Mouse (Mus musculus) lung, postnatal 0 days (tissue): ENCODE measurements at regions not wholly inside any gene's neighbourhood (a gene's known extent, or its start where the extent isn't known, plus 50 kb on each side); places are given as distances from the start of the nearest gene placed in this dataset.
A peak's percentile ranks its signal among the peaks of the same experiment; 100 is the strongest.

Experiments
- ATAC-seq: fragments of 200-750 bp; cut with Nextera tagmentation; 2 replicates; pipeline ENCODE4 v1.8.0; 2017; ENCODE audit warnings: moderate library complexity
- DNase-seq: peaks from one replicate; pipeline ENCODE4 v3.0.0-alpha.2; 2016; ENCODE audit warnings: low spot score
- H3K27ac ChIP-seq: fragments of 300-500 bp; sonication (generic); 2 replicates; pipeline ENCODE4 v1.5.1; 2014; ENCODE audit warnings: antibody characterized with exemption, mild to moderate bottlenecking, low read length, mixed read lengths
- H3K27me3 ChIP-seq: fragments of 300-500 bp; sonication (generic); replicated peaks from 2 replicates; pipeline ENCODE4 v1.6.1; 2014; ENCODE audit warnings: low read length, mixed read lengths; ENCODE audit not compliant: insufficient read depth
- H3K36me3 ChIP-seq: fragments of 300-500 bp; sonication (generic); 2 replicates; pipeline ENCODE4 v1.6.1; 2014; ENCODE audit warnings: low read length, mixed read lengths; ENCODE audit not compliant: insufficient read depth
- H3K4me1 ChIP-seq: fragments of 300-500 bp; sonication (generic); 2 replicates; pipeline ENCODE4 v1.6.1; 2014; ENCODE audit warnings: antibody characterized with exemption, low read depth, low read length, mixed read lengths; ENCODE audit not compliant: insufficient read depth
- H3K4me2 ChIP-seq: fragments of 300-500 bp; sonication (generic); replicated peaks from 2 replicates; pipeline ENCODE4 v1.6.1; 2014; ENCODE audit warnings: low read depth, mild to moderate bottlenecking, low read length, moderate library complexity, mixed read lengths
- H3K4me3 ChIP-seq: fragments of 300-500 bp; sonication (generic); 2 replicates; pipeline ENCODE4 v1.5.1; 2014; ENCODE audit warnings: low read depth, low read length
- H3K9ac ChIP-seq: fragments of 300-500 bp; sonication (generic); replicated peaks from 2 replicates; pipeline ENCODE4 v1.6.1; 2014; ENCODE audit warnings: low read depth, mild to moderate bottlenecking
- H3K9me3 ChIP-seq: fragments of 300-500 bp; sonication (generic); 2 replicates; pipeline ENCODE4 v1.6.1; 2016; ENCODE audit warnings: low read length, mixed read lengths
- CTCF ChIP-seq: IDR thresholded peaks from 2 replicates; pipeline ENCODE4 v1.5.1; 2016; ENCODE audit warnings: antibody characterized with exemption, mild to moderate bottlenecking
- EP300 ChIP-seq: IDR thresholded peaks from 2 replicates; pipeline ENCODE4 v1.6.1; 2016; ENCODE audit warnings: antibody characterized with exemption, mild to moderate bottlenecking, control low read depth
- WGBS: fragments of 180-500 bp; shearing (Covaris S2); extraction: QIAGEN DNeasy Blood & Tissue Kit; methylation state at CpG from one replicate; pipeline ENCODE4 v1.1.7; 2014; 5-methylcytosine and 5-hydroxymethylcytosine counted together

GRCm38 (mm10) chr2:117724066-117724465 is 381.3 kb upstream of the Rasgrp1 start:
- TF ChIP-seq EP300 (no peak), CTCF (no peak)
- Histone ChIP-seq H3K36me3 (no peaks in the 10 kb centered on the region), H3K27ac (no peak overlapping the region), H3K4me3 (no peak overlapping the region), H3K4me1 (no peaks in the 10 kb centered on the region), H3K27me3 (no peaks in the 10 kb centered on the region), H3K9me3 (no peaks in the 10 kb centered on the region), H3K9ac (no peak overlapping the region), H3K4me2 (no peak overlapping the region)
- ATAC-seq (no peak), DNase-seq (no peak)
- WGBS: 71% methylated on average over 4 of the region's 4 CpGs

GRCm38 (mm10) chr2:117731253-117731652 is 380.4 kb upstream of the Thbs1 start:
- ATAC-seq: peak; percentile 93
- H3K27me3 ChIP-seq: no peaks in the 10 kb centered on the region
- DNase-seq: peak; percentile 70
- no peak overlapping the region for H3K4me3 ChIP-seq
- H3K9ac ChIP-seq: no peak overlapping the region
- no peaks in the 10 kb centered on the region for H3K4me1 ChIP-seq
- H3K36me3 ChIP-seq: no peaks in the 10 kb centered on the region
- H3K27ac ChIP-seq: no peak overlapping the region
- H3K4me2 ChIP-seq: no peak overlapping the region
- peak; percentile 97 for TF ChIP-seq EP300
- peak; percentile 34; the same call in 1 of the 2 replicates for TF ChIP-seq CTCF
- WGBS: 53% methylated on average over 2 of the region's 2 CpGs
- H3K9me3 ChIP-seq: no peaks in the 10 kb centered on the region

GRCm38 (mm10) chr2:117742413-117742812 is 369.3 kb upstream of the Thbs1 start:
- Histone ChIP-seq H3K4me3 (no peak overlapping the region), H3K36me3 (no peaks in the 10 kb centered on the region), H3K4me2 (no peak overlapping the region), H3K9me3 (no peaks in the 10 kb centered on the region), H3K27ac (no peak overlapping the region), H3K9ac (no peak overlapping the region), H3K27me3 (no peaks in the 10 kb centered on the region), H3K4me1 (0 out of 2 replicates have a peak, but pooled peaks cover 2% of the 10 kb centered on the region)
- ATAC-seq (no peak), DNase-seq (no peak)
- TF ChIP-seq EP300 (no peak), CTCF (no peak)

GRCm38 (mm10) chr2:117743901-117744300 is 367.8 kb upstream of the Thbs1 start:
- H3K9ac ChIP-seq: no peak overlapping the region
- WGBS: 30% methylated on average over 1 of the region's 1 CpGs
- 0 out of 2 replicates have a peak, but pooled peaks cover 2% of the 10 kb centered on the region for H3K4me1 ChIP-seq
- DNase-seq (peak; percentile 95), ATAC-seq (peak; percentile 92)
- H3K9me3 ChIP-seq: no peaks in the 10 kb centered on the region
- no peak overlapping the region for H3K4me3 ChIP-seq
- H3K27ac ChIP-seq: peak overlapping the region; percentile 4; the same call in 1 of the 2 replicates
- H3K36me3 ChIP-seq: no peaks in the 10 kb centered on the region
- H3K27me3 ChIP-seq: no peaks in the 10 kb centered on the region
- H3K4me2 ChIP-seq: no peak overlapping the region
- TF ChIP-seq EP300 (peak; percentile 98), CTCF (no peak)

- peak; percentile 40; the same call in 1 of the 2 replicates for ATAC-seq
- peak; percentile 75 for DNase-seq
- WGBS: 56% methylated on average over 2 of the region's 2 CpGs
- Histone ChIP-seq H3K4me1 (0 out of 2 replicates have a peak, but pooled peaks cover 2% of the 10 kb centered on the region), H3K4me2 (no peak overlapping the region), H3K27ac (no peak overlapping the region), H3K9ac (no peak overlapping the region), H3K9me3 (no peaks in the 10 kb centered on the region), H3K27me3 (no peaks in the 10 kb centered on the region), H3K36me3 (no peaks in the 10 kb centered on the region), H3K4me3 (no peak overlapping the region)
- TF ChIP-seq EP300: peak; percentile 58
- no peak for TF ChIP-seq CTCF
These were observed 365.9 kb upstream of the Thbs1 start for GRCm38 (mm10) chr2:117745767-117746166.

GRCm38 (mm10) chr2:117747136-117747535 is 364.5 kb upstream of the Thbs1 start:
- Histone ChIP-seq H3K9me3 (no peaks in the 10 kb centered on the region), H3K9ac (no peak overlapping the region), H3K4me3 (no peak overlapping the region), H3K27me3 (no peaks in the 10 kb centered on the region), H3K4me1 (0 out of 2 replicates have a peak, but pooled peaks cover 2% of the 10 kb centered on the region), H3K27ac (no peak overlapping the region), H3K36me3 (no peaks in the 10 kb centered on the region), H3K4me2 (no peak overlapping the region)
- WGBS: 55% methylated on average over 3 of the region's 3 CpGs
- TF ChIP-seq EP300 (no peak), CTCF (no peak)
- ATAC-seq: no peak
- peak; percentile 52 for DNase-seq

GRCm38 (mm10) chr2:117748892-117749291 is 362.8 kb upstream of the Thbs1 start:
- ATAC-seq (no peak), DNase-seq (peak; percentile 26)
- Histone ChIP-seq H3K4me1 (no peaks in the 10 kb centered on the region), H3K27me3 (no peaks in the 10 kb centered on the region), H3K36me3 (no peaks in the 10 kb centered on the region), H3K9me3 (no peaks in the 10 kb centered on the region), H3K4me3 (no peak overlapping the region), H3K9ac (no peak overlapping the region), H3K4me2 (no peak overlapping the region), H3K27ac (no peak overlapping the region)
- 43% methylated on average over 4 of the region's 4 CpGs for WGBS
- TF ChIP-seq CTCF (no peak), EP300 (no peak)
